Mouse (Mus musculus) lung, postnatal 10 days (tissue): ENCODE data around the gene Defb29.

Source experiments
- DNase-seq: peaks from one replicate; pipeline ENCODE4 v3.0.0; 2021

Gene Defb29

DNA sequence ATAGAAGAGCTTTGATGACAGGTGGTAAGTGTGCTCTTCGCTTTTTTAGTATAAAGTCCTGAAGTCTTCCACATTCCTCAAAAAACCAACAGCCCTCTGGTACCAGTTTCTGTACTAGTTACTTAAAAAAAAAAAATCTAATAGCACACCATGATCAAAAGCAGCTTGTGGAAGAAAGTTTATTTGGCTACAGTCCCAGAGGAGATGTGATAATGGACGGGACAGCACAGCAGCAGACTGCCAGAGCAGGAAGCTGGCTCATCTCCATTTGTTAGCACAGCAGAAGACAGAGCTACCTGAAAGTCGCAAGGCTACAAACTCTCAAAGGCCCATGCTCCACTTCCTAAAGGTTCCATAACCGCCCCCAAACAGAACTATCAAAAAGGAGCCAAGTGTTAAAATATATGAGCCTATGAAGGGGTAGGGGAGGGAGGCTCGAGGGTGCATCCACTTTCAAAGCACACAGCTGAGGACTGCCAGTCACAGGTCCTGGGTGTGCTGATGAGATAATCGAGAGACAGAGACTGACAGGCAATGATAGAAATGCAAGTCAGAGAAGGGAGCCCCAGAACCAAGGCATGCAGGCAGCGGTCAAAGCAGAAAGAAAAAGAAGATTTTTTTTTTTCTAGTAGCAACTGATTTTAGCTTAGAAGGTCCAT is 39.6 kb downstream of the Defb29 start:
- DNase-seq: no peak

DNA sequence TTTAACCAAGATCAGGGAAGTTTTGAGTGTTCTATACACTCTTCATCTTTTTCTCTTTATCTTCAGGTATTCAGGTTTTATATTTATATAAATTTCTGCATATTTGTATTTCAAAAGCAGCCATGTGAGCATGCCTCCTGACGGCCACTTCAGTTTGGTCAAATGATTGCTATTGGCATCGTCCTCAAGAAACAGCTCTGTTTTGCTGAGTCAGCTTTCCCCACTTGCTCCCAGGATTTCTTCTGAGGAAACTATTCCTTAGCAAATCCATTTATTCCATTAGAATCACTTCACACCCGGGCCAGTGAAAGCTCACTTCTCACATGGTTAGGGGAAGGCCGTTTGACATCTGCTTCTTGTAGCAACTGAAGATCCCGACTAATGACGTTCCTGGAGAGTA is 41.9 kb downstream of the Defb29 start:
- DNase-seq: no peak

DNA sequence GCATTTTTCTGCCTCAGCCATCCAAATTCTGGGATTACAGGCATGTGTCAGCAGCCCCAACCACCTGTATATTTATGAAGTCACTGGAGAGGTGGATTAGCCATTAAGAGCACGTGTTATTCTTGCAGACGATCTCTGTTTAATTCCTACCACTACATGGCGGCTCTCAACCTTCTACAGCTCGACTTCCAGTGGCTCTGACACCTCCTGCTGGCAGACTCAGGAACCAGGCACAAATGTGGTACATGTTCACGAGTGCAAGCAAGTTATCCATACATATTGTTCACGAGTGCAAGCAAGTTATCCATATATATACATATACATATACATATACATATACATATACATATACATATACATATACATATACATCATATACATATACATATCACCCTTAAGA is 46.7 kb downstream of the Defb29 start:
- DNase-seq: no peak

DNA sequence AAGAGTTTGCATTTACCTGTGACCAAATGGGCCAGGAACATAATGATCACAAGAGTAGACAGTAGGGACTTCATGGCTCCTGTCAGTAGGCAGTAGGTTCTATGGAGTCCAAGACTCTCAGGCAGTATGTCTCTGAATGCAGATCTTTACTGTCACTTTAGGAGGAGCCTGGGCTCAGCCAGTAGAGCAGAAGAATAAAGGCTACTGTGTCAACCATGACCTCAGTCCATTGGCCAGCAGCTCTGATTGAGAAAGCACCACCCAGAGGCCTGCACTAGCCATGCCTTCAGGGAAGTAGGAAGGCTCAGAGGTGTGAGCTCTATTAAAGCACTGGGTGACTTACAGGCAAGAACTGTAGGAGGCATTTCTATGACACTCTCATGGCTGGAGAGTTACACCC is 49.9 kb downstream of the Defb29 start, which contains the start of gene Defb22:
Gene Defb22, minus strand, starts transcription at position 101 of the 400 bp plus-strand sequence.
- DNase-seq: no peak
